Mouse (Mus musculus) bone marrow, adult 2 months (tissue): ENCODE measurements around the gene Tmem94. TPM values are rescaled to one million over a fixed set of nuclear protein-coding genes. Genes with fewer than 3 reads are reported as not detected.

Experiments
- H3K27ac ChIP-seq: fragments of 200-500 bp; 2 replicates; pipeline ENCODE4 v1.5.1; 2012; ENCODE audit warnings: low read depth, mild to moderate bottlenecking, control low read depth, inconsistent platforms, low read length; ENCODE audit not compliant: control insufficient read depth, poor library complexity, insufficient read depth
- H3K4me1 ChIP-seq: fragments of 200-500 bp; 2 replicates; pipeline ENCODE4 v1.6.1; 2011; ENCODE audit warnings: low read length; ENCODE audit not compliant: control insufficient read depth, insufficient read depth
- H3K4me3 ChIP-seq: fragments of 200-500 bp; replicated peaks from 2 replicates; pipeline ENCODE3; 2011; ENCODE audit warnings: mild to moderate bottlenecking, low read depth, low read length, control low read depth; ENCODE audit not compliant: control insufficient read depth
- CTCF ChIP-seq: fragments of 200-500 bp; IDR thresholded peaks from 2 replicates; pipeline ENCODE4 v1.5.1; 2011; ENCODE audit warnings: low read length, control low read depth; ENCODE audit not compliant: control insufficient read depth, insufficient read depth
- POLR2A ChIP-seq: fragments of 200-500 bp; IDR thresholded peaks from 2 replicates; pipeline ENCODE4 v1.6.1; 2011; ENCODE audit warnings: low read depth, mild to moderate bottlenecking, control low read depth, low read length, borderline replicate concordance; ENCODE audit not compliant: control insufficient read depth
- WGBS: fragments of 180-500 bp; shearing (Covaris S2); methylation state at CpG from one replicate; pipeline ENCODE4 v1.1.7; 2018; 5-methylcytosine and 5-hydroxymethylcytosine counted together
- polyA plus RNA-seq: library from polyadenylated mRNA; stranded (reverse); fragments of >200 nt; gene quantifications from 2 replicates; pipeline ENCODE4 v1.2.4, GENCODE M21; 2011; ENCODE audit warnings: low replicate concordance; ENCODE audit not compliant: missing spikeins, insufficient read depth, insufficient read length

The Tmem94 gene
- polyA plus RNA-seq, 1 experiment = 25.5 TPM

- Histone ChIP-seq H3K4me1 (no peaks in the 10 kb centered on the region), H3K27ac (no peak overlapping the region), H3K4me3 (no peak overlapping the region)
- 87% methylated on average over 22 of the region's 22 CpGs for WGBS
- TF ChIP-seq POLR2A (no peak), CTCF (no peak)
Observed at GRCm38 (mm10) chr11:115837606-115838345, 72.5 kb downstream of the Tmem94 start.

- Histone ChIP-seq H3K27ac (no peak overlapping the region), H3K4me1 (no peaks in the 10 kb centered on the region), H3K4me3 (no peak overlapping the region)
- 46% methylated on average over 4 of the region's 4 CpGs for WGBS
- TF ChIP-seq CTCF (no peak), POLR2A (no peak)
Observed at GRCm38 (mm10) chr11:115838895-115839311, 73.7 kb downstream of the Tmem94 start.

- Histone ChIP-seq H3K4me1 (no peaks in the 10 kb centered on the region), H3K27ac (no peak overlapping the region), H3K4me3 (no peak overlapping the region)
- 74% methylated on average over 3 of the region's 3 CpGs for WGBS
- TF ChIP-seq CTCF = no peak
- TF ChIP-seq POLR2A = no peak
Observed at GRCm38 (mm10) chr11:115839732-115840131, 74.5 kb downstream of the Tmem94 start.

GRCm38 (mm10) chr11:115841044-115841443, 75.8 kb downstream of the Tmem94 start:
- TF ChIP-seq CTCF = peak; percentile 17; the same call in 1 of the 2 replicates
- no peak for TF ChIP-seq POLR2A
- Histone ChIP-seq H3K4me1 (no peaks in the 10 kb centered on the region), H3K4me3 (no peak overlapping the region), H3K27ac (no peak overlapping the region)
- WGBS = 81% methylated on average over 6 of the region's 6 CpGs

- no peak overlapping the region for H3K4me3 ChIP-seq
- no peak for TF ChIP-seq POLR2A
- TF ChIP-seq CTCF = no peak
- no peak overlapping the region for H3K27ac ChIP-seq
- no peaks in the 10 kb centered on the region for H3K4me1 ChIP-seq
- WGBS = 74% methylated on average over 6 of the region's 6 CpGs
Observed at GRCm38 (mm10) chr11:115841961-115842550, 76.8 kb downstream of the Tmem94 start.

- 87% methylated on average over 11 of the region's 14 CpGs for WGBS
- TF ChIP-seq POLR2A = no peak
- TF ChIP-seq CTCF = no peak
- H3K4me1 ChIP-seq = no peaks in the 10 kb centered on the region
- H3K4me3 ChIP-seq = no peak overlapping the region
- H3K27ac ChIP-seq = no peak overlapping the region
Observed at GRCm38 (mm10) chr11:115843141-115843890, 78.1 kb downstream of the Tmem94 start.

- TF ChIP-seq POLR2A = no peak
- no peak for TF ChIP-seq CTCF
Observed at GRCm38 (mm10) chr11:115843891-115844239, 78.6 kb downstream of the Tmem94 start.

GRCm38 (mm10) chr11:115844240-115844639, 79.0 kb downstream of the Tmem94 start:
- Histone ChIP-seq H3K4me3 (no peak overlapping the region), H3K4me1 (no peaks in the 10 kb centered on the region), H3K27ac (no peak overlapping the region)
- TF ChIP-seq POLR2A (no peak), CTCF (no peak)
- 77% methylated on average over 8 of the region's 8 CpGs for WGBS

More at GRCm38 (mm10) chr11:115843891-115844239, 78.6 kb downstream of the Tmem94 start:
- 94% methylated on average over 5 of the region's 5 CpGs for WGBS
- no peaks in the 10 kb centered on the region for H3K4me1 ChIP-seq
- H3K4me3 ChIP-seq = no peak overlapping the region
- H3K27ac ChIP-seq = no peak overlapping the region
